ENCODE assay signal across 12 mouse cellular contexts in genomic region chr1:168908192-168908591, GRCm38 (mm10).
"Had no signal": no experiment of that assay in that cellular context is flagged by ENCODE, and none has a peak within 500 bp of the region (broad histone marks: within the 10 kb centered on the region; RNA-seq: fewer than 3 reads in every experiment).

No protein-coding gene starts in this region.

- ATAC-seq: midbrain, embryonic 16.5 days had no signal

- H3K9ac ChIP-seq: limb, embryonic 13.5 days; liver, embryonic 14.5 days; stomach, embryonic 15.5 days had no signal

- H3K27ac ChIP-seq: kidney, postnatal 0 days; layer of hippocampus, adult 2 months; limb, embryonic 13.5 days; liver, embryonic 14.5 days; stomach, embryonic 15.5 days had no signal

- H3K9me3 ChIP-seq: limb, embryonic 13.5 days; stomach, embryonic 15.5 days had no signal

- H3K27me3 ChIP-seq: limb, embryonic 13.5 days; stomach, embryonic 15.5 days had no signal

- H3K4me3 ChIP-seq: layer of hippocampus, adult 2 months; limb, embryonic 13.5 days; stomach, embryonic 15.5 days had no signal

- H3K36me3 ChIP-seq: limb, embryonic 13.5 days; stomach, embryonic 15.5 days had no signal

- DNase-seq: kidney, adult 11 months; kidney, adult 9 months; kidney, postnatal 36 days; lung, adult 18-20 months; thymus, adult 2 months; thymus, postnatal 25 days had no signal

- H3K4me2 ChIP-seq: limb, embryonic 13.5 days; stomach, embryonic 15.5 days had no signal

- H3K4me1 ChIP-seq: limb, embryonic 13.5 days; stomach, embryonic 15.5 days had no signal
